Mouse (Mus musculus) brain, embryonic 14.5 days (tissue): Measurements from ENCODE around the gene Ercc1. TPM values are rescaled to one million over a fixed set of nuclear protein-coding genes. Genes with fewer than 3 reads are reported as not detected.

ENCODE experiments used
- DNase-seq: peaks from one replicate; pipeline ENCODE4 v3.0.0-alpha.2; 2011; ENCODE audit warnings: low read depth
- CTCF ChIP-seq: fragments of 200-500 bp; IDR thresholded peaks from 2 replicates; pipeline ENCODE4 v1.5.1; 2012; ENCODE audit warnings: inconsistent platforms, mild to moderate bottlenecking, moderate library complexity, borderline replicate concordance; ENCODE audit not compliant: insufficient read depth, insufficient read length; ENCODE audit errors: extremely low read depth
- POLR2A ChIP-seq: fragments of 200-500 bp; IDR thresholded peaks from 2 replicates; pipeline ENCODE4 v1.6.1; 2012; ENCODE audit warnings: mild to moderate bottlenecking, inconsistent platforms, borderline replicate concordance; ENCODE audit not compliant: poor library complexity, insufficient read depth, insufficient read length, severe bottlenecking; ENCODE audit errors: extremely low read depth
- polyA plus RNA-seq: library from polyadenylated mRNA; depleted of rRNA; stranded (reverse); fragments of >200 nt; gene quantifications from 2 replicates; pipeline ENCODE4 v1.2.3, GENCODE M21; 2012

Gene Ercc1
- polyA plus RNA-seq, 1 experiment, result 65.1 TPM

DNA sequence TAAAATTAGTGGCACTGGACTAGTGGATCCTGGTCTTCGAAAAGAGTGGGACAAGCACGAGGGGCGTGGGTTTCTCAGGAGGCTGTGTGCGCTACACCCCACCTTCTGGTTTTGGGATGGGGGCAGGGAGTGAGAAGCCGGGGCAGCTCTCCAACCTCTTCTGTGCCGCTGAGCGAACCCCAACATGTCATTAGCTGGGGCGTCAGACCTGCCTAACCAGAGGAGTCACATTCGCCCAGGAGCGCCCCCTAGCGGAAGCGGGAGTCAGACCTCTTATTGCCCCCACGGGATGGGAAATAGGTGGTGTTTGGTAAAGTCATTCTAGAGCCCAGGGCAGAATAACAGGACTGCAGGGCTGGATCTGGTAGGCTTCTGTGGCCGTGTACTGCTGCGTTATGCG, 17.1 kb downstream of the Ercc1 start:
- TF ChIP-seq POLR2A, result no peak
- peak; percentile 67 for TF ChIP-seq CTCF
- DNase-seq, result peak; percentile 43

DNA sequence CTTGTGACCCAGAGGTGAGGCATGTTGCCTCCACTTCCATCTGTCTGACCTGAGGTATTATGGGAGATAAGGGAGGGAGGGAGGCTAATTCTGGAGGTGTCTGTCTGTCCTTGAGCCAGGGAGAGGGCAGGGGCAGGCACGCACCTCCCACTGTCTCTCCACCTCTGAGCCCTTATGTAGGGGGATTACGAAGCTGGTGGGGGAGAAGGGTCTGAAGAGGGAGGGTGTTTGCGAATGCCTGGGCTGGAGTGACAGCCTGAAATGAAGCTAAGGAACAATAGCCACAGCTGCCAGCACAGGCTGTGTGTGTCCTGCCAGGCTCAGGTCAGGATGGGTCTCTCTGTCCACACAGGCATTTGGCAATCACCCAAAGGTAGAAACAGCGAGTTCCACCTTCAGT, 17.7 kb downstream of the Ercc1 start:
- DNase-seq, result peak; percentile 24
- TF ChIP-seq CTCF (no peak), POLR2A (no peak)

DNA sequence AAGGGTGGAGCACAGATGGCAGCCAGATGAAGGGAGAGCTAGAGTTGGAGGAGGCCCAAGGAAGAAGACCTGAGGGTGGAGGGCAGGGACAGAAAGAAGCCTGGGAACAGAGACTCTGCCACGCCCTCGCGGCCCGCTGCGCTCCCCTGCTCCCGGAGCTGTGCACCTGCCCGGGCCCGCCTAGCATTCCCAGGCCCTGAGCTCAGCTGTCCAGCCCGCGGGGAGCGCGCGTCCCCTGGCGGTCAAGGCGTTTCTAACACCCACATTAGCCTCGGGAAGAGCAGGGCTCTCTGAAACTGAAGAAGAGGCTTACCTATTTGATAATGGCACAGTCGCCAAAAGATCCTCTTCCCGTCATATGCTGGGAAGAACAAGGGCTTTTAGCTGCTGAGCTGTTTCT, 19.3 kb downstream of the Ercc1 start:
- DNase-seq, result peak; percentile 42
- TF ChIP-seq POLR2A (no peak), CTCF (peak; percentile 66)

DNA sequence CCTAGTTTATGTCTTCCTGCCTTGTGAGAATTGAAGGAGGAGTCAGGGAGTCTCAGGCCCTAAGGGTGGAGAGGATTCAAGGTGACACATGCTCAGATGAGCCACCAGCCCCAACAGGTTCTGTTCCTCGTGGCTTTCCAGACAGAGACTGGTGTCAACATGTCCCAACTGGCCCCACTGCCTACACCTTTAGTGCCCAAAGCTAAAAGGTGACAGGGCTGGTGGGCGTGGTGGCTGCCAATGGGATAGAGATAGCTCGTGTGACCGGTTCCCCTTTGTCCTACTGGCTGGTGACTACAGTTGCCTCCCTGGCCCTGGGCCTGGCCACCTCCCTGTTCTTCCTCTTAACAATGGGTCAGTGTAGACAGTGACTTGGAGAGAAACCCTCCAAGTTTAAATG, 20.8 kb downstream of the Ercc1 start:
- no peak for DNase-seq
- TF ChIP-seq CTCF (no peak), POLR2A (no peak)

DNA sequence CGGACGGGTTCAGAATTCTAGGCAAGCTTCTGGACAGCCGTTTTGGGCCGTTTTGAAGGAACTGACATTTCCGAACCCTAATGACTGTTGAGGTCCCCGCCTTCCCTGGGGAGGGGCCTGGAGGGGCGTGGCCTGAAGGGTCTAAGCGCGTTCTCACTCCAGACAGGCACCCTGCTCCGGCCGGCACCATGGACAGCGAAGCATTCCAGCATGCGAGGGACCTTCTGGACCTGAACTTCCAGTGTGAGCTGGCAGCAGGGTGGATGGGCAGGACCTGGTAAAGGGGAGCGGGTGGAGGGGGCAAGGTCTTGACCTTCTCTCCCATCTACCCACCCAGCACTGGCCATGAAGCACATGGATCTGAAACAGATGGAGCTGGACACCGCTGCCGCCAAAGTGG, 23.8 kb downstream of the Ercc1 start:
- no peak for DNase-seq
- TF ChIP-seq CTCF (no peak), POLR2A (no peak)

DNA sequence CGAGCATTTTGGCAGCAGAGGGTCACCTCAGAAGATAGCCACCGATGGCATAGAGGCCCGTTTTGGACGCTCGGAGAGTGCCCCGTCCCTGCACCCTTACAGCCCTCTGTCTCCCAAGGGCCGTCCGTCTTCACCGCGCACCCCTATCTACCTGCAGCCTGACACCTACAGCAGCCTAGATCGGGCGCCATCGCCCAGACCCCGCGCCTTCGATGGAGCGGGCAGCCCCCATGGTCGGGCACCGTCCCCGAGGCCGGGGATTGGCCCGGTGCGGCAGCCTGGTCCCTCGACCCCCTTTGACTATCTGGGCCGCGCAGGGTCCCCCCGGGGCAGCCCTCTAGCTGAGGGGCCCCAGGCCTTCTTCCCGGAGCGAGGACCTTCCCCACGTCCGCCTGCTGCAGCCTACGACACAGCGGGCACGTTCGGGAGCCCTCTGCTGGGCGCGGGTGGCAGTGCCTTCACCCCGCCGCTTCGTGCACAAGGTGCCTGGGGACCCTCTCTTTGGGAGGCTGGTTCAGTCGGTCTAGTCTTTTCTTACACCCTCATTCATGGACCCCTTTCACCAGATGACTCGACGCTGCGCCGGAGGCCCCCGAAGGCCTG, 25.3 kb downstream of the Ercc1 start:
- peak; percentile 81 for DNase-seq
- TF ChIP-seq POLR2A, result no peak
- TF ChIP-seq CTCF, result peak; percentile 93

DNA sequence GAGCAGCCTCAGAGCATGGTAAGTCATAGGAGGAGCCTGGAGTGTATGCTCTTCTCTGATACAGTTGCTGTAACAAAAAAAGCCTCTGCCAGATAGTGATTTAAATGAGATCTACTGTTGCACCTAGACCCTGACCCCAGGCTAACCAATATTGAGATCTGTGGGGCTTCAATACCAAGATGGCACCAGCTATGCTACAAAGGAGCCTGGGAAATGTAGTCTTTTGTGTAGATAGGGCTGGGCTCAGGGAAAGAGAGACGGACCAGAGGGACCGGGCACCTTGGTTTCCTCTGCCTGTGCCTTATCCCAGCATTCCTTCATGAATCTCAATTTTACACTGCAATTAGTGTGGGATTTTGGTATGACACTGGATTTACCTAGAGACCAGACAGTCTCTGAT, 28.8 kb downstream of the Ercc1 start:
- no peak for TF ChIP-seq CTCF
- no peak for TF ChIP-seq POLR2A
- DNase-seq, result no peak

DNA sequence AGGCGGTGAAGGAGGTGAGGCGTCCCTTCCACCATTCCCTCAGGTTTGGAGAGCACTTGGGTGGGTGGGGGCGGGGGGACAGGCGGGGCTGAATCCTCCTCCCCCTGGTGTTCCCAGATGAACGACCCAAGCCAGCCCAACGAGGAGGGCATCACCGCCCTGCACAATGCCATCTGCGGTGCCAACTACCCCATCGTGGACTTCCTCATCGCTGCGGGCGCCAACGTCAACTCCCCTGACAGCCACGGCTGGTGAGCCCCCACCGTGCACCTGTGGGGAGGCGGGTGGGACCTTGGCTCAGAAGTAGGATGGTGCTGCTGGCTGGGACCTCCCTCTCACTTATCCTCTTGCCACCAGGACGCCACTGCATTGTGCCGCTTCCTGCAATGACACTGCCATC, 30.8 kb downstream of the Ercc1 start:
- DNase-seq, result no peak
- TF ChIP-seq POLR2A (no peak), CTCF (no peak)

DNA sequence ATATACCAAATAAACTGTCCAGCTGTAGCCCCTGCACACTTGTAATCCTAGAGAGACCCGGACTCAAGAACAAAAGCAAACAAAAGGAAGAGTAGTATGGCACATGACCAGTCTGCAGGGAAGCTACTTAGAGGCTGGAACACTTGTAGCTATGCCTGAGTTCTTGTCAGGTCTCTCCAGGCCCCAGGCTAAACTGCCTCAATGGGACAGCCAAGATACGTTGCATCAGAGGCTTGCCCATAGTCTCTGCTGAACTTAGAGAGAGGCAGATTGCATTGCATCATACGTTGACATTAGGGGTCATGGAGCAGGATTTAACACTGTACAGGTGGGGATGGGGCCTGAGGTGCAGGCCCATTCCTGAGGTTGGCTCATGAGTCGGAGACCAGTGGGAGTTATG, 31.4 kb downstream of the Ercc1 start:
- no peak for TF ChIP-seq POLR2A
- no peak for TF ChIP-seq CTCF
- no peak for DNase-seq

DNA sequence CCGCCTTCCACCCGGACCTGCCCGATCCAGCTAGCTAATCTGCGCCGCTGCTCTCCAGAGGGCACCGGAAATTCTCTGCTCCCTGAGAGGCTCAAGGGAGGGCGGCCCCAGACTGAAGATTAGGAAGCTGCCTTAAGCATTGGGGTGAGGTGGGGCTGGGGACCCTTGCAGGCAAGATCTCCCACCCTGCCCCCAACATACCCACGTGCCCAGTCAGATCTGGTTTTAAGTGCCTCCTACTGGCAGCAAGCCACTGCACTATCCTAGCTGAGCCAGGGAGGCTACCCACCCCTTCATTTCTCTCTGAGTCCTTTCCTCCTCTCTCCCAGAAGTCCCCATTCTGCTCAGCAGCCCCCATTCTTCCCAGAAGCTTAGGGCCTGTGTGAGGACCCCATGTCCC, 33.5 kb downstream of the Ercc1 start:
- no peak for DNase-seq
- TF ChIP-seq POLR2A (no peak), CTCF (no peak)

DNA sequence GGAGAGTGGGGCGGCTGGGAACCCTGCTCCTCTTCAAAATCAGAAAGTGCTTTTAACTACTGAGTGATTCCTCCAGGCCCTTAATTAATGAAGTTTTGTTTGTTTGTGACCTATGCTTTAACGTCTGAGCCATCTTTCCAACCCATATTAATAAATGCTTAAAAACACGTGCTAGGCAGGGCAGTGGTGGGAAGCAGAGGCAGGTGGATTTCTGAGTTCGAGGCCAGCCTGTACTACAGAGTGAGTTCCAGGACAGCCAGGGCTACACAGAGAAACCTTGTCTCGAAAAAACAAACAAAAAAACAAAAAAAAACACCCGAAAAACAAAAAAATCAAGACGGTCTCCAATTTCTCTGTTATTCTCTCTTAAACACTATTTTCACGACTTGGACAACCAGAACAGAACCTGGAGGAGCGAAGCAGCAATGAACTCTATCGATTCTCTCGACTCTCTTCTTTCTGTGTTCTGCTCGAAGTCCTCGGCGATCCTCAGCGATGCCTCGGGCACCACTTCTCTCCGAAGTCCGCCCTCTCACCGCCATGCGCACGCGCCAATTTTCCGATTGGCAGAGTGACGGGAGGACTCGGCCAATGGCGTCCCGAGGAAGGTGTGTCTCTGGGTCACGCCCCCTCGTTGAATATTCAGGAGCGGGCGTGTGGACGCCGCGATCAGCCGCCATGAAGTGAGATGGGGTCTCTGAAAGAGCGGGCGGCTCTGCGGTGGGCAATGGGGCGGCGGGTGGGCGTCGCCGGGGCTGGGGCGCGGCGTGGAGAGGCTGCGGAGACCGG, 37.0 kb downstream of the Ercc1 start, which contains the start of gene Ercc2:
Ercc2 (plus strand) TSS at position 634 of the 789 bp plus-strand sequence.
- DNase-seq, result peak; percentile 100
- TF ChIP-seq POLR2A (peak; percentile 47; the same call in 1 of the 2 replicates), CTCF (no peak)

DNA sequence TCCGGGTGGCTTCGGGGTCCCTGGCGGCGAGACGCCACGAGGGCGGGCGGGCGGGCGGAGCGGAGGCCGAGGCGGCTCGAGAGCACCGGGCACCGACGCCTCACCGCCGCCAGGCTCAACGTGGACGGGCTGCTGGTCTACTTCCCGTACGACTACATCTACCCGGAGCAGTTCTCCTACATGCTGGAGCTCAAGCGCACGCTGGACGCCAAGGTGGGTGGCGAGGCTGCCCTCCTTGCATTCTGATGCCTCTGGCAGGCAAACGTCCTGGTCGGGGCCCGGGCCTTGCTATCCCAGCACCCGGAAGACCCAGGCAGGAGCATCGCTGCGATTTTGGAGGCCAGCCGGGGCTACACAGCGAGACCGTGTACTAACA, 37.6 kb downstream of the Ercc1 start:
- peak; percentile 29 for DNase-seq
- TF ChIP-seq CTCF (no peak), POLR2A (no peak)
